Mouse (Mus musculus) brain, embryonic 14.5 days (tissue): ENCODE measurements around the gene Fcgbp. TPM values are rescaled to one million over a fixed set of nuclear protein-coding genes. Genes with fewer than 3 reads are reported as not detected.
"Not testable (repeated sequence)": the region's sequence is repeated elsewhere in the genome, so short reads cannot be mapped to it uniquely, and the experiment has no call there.

Experiments
- DNase-seq: peaks from one replicate; pipeline ENCODE4 v3.0.0-alpha.2; 2011; ENCODE audit warnings: low read depth
- CTCF ChIP-seq: fragments of 200-500 bp; IDR thresholded peaks from 2 replicates; pipeline ENCODE4 v1.5.1; 2012; ENCODE audit warnings: inconsistent platforms, mild to moderate bottlenecking, moderate library complexity, borderline replicate concordance; ENCODE audit not compliant: insufficient read depth, insufficient read length; ENCODE audit errors: extremely low read depth
- POLR2A ChIP-seq: fragments of 200-500 bp; IDR thresholded peaks from 2 replicates; pipeline ENCODE4 v1.6.1; 2012; ENCODE audit warnings: mild to moderate bottlenecking, inconsistent platforms, borderline replicate concordance; ENCODE audit not compliant: poor library complexity, insufficient read depth, insufficient read length, severe bottlenecking; ENCODE audit errors: extremely low read depth
- polyA plus RNA-seq: library from polyadenylated mRNA; depleted of rRNA; stranded (reverse); fragments of >200 nt; gene quantifications from 2 replicates; pipeline ENCODE4 v1.2.3, GENCODE M21; 2012

The Fcgbp gene
- polyA plus RNA-seq, 1 experiment, result 0.22 TPM

- TF ChIP-seq CTCF (0 out of 2 replicates have a peak, but pooled peaks have one; percentile 12), POLR2A (no peak)
- DNase-seq, result peak; percentile 0
Observed at GRCm38 (mm10) chr7:28100596-28101590, 29.9 kb downstream of the Fcgbp start.

GRCm38 (mm10) chr7:28102936-28103335 lies 31.9 kb downstream of the Fcgbp start:
- DNase-seq, result not testable (repeated sequence)

GRCm38 (mm10) chr7:28104670-28105069 lies 33.6 kb downstream of the Fcgbp start:
- TF ChIP-seq CTCF (no peak), POLR2A (no peak)
- DNase-seq, result peak; percentile 31

GRCm38 (mm10) chr7:28106241-28106640 lies 35.2 kb downstream of the Fcgbp start:
- DNase-seq, result no peak
- no peak for TF ChIP-seq CTCF
- no peak for TF ChIP-seq POLR2A

GRCm38 (mm10) chr7:28114648-28115047 lies 43.6 kb downstream of the Fcgbp start:
- no peak for DNase-seq

GRCm38 (mm10) chr7:28129166-28129565 lies 58.1 kb downstream of the Fcgbp start, which contains the start of gene 9530053A07Rik:
Gene 9530053A07Rik (plus strand): TSS chr7:28129466.
- DNase-seq, result no peak
- TF ChIP-seq CTCF (no peak), POLR2A (no peak)

More at GRCm38 (mm10) chr7:28114648-28115047, 43.6 kb downstream of the Fcgbp start:
- TF ChIP-seq CTCF (no peak), POLR2A (no peak)

GRCm38 (mm10) chr7:28137613-28138012 lies 66.6 kb downstream of the Fcgbp start:
- TF ChIP-seq POLR2A (no peak), CTCF (peak; percentile 65; the same call in 1 of the 2 replicates)

GRCm38 (mm10) chr7:28148263-28148662 lies 77.2 kb downstream of the Fcgbp start:
- TF ChIP-seq POLR2A (no peak), CTCF (peak; percentile 93)
- DNase-seq, result peak; percentile 81

More at GRCm38 (mm10) chr7:28137613-28138012, 66.6 kb downstream of the Fcgbp start:
- peak; percentile 56 for DNase-seq

- no peak for TF ChIP-seq POLR2A
- DNase-seq, result no peak
Observed at GRCm38 (mm10) chr7:28149841-28150240, 78.8 kb downstream of the Fcgbp start.

- peak; percentile 30 for DNase-seq
- no peak for TF ChIP-seq POLR2A
- peak; percentile 52; the same call in 1 of the 2 replicates for TF ChIP-seq CTCF
Observed at GRCm38 (mm10) chr7:28151584-28152221, 80.7 kb downstream of the Fcgbp start.

- not testable (repeated sequence) for DNase-seq
Observed at GRCm38 (mm10) chr7:28153595-28153994, 82.6 kb downstream of the Fcgbp start.

GRCm38 (mm10) chr7:28159292-28159691 lies 88.3 kb downstream of the Fcgbp start:
- DNase-seq, result no peak
- no peak for TF ChIP-seq CTCF
- no peak for TF ChIP-seq POLR2A
